Mouse (Mus musculus) olfactory bulb, adult 2 months (tissue): ENCODE data around the gene H13.

ENCODE experiments used
- CTCF ChIP-seq: fragments of 200-500 bp; IDR thresholded peaks from 2 replicates; pipeline ENCODE4 v1.5.1; 2012; ENCODE audit warnings: low read depth, mild to moderate bottlenecking, low read length, moderate library complexity; ENCODE audit not compliant: insufficient read depth
- POLR2A ChIP-seq: fragments of 200-500 bp; IDR thresholded peaks from 2 replicates; pipeline ENCODE4 v1.6.1; 2012; ENCODE audit warnings: mild to moderate bottlenecking, low read depth, low read length, moderate library complexity; ENCODE audit not compliant: insufficient read depth

DNA sequence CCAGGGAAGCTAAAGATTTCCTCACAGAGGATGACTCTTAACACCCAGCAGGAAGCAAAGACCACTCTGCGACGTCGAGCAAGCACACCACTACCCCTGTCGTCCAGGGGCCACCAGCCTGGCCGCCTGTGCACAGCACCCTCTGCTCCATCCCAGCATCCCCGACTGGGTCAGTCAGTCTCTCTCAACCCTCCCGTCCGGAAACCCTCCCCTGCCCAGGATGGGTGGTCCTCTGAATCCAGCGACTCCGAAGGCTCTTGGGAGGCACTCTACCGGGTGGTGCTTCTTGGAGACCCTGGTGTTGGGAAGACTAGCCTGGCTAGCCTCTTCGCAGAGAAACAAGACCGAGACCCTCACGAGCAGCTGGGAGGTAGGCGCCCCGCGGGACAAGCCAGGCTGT is 41.2 kb upstream of the H13 start:
- TF ChIP-seq CTCF: no peak
- TF ChIP-seq POLR2A: no peak
